Mouse (Mus musculus): ENCODE results near the gene Isoc2b.

DNA sequence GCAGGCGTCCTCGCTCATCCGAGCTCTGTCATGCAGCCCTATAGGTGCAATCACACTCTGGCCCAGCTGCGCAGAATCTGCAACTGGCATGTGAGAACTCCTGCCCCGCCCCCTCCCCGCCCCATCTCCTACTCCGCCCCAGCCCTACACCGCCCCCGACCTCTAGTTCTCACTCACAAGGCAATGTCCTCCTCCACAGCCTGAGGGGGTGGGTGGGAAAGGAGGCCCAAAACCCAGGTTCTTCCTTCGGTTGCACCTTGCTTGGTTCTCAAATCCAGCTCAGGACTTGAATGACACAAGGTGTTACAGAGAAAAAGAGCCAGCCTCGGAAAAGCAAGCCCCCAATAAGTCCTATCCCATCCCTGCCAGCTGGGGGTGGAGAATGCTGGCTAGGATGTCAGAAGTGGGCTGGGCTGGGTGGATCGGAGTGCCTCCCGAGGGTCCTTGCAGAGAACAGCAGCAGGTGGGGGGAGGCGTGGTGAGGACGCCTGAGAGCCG is 27.4 kb downstream of the Isoc2b start:
- TF ChIP-seq CTCF (IDR thresholded peaks at IDR 0.05; ENCODE audit: low read depth): no peak
- TF ChIP-seq EP300 (IDR thresholded peaks at IDR 0.05; ENCODE audit: low read depth): no peak
